Mouse (Mus musculus) CH12.LX (cell line): ENCODE data around the gene Samsn1. TPM values are rescaled to one million over a fixed set of nuclear protein-coding genes. Genes with fewer than 3 reads are reported as not detected.

Experiments
- DNase-seq: peaks from one replicate; pipeline ENCODE4 v3.0.0-alpha.2; 2013; ENCODE audit errors: extremely low read depth
- H3K27ac ChIP-seq: 2 replicates; pipeline ENCODE4 v1.5.1; 2012; ENCODE audit warnings: low read depth, mild to moderate bottlenecking, control low read depth, moderate library complexity; ENCODE audit not compliant: insufficient read depth
- H3K27me3 ChIP-seq: replicated peaks from 2 replicates; pipeline ENCODE3; 2012; ENCODE audit warnings: inconsistent platforms
- H3K36me3 ChIP-seq, 2 experiments: replicated peaks in 1 of 2; 2 replicates each; pipeline versions ENCODE3 to v1.6.1; 2012; ENCODE audit warnings: inconsistent platforms in 1 of 2, low read length in 1 of 2, mild to moderate bottlenecking in 1 of 2, mixed read lengths in 1 of 2, moderate library complexity in 1 of 2; ENCODE audit not compliant: control insufficient read depth in 1 of 2, insufficient read depth in 1 of 2
- H3K4me1 ChIP-seq, 2 experiments: 2 replicates each; pipeline ENCODE4 v1.6.1; 2012; ENCODE audit warnings: inconsistent platforms in 1 of 2, moderate library complexity in 1 of 2; ENCODE audit not compliant: insufficient read depth in 2 of 2, control insufficient read depth in 1 of 2
- H3K4me2 ChIP-seq: 2 replicates; pipeline ENCODE4 v1.6.1; 2012; ENCODE audit warnings: low read depth, mild to moderate bottlenecking, control low read depth; ENCODE audit not compliant: poor library complexity, insufficient read depth, severe bottlenecking
- H3K4me3 ChIP-seq, 3 experiments: fragments of 150-350 bp in 1 of 3; sonication (generic) in 1 of 3; replicated peaks in 1 of 3; 2 replicates each; pipeline versions ENCODE3 to v1.5.1; 2011 to 2012; ENCODE audit warnings: low read depth in 2 of 3, low read length in 2 of 3, mild to moderate bottlenecking in 2 of 3, moderate library complexity in 2 of 3, control low read depth in 1 of 3, improper control_type of control experiment in 1 of 3, inconsistent platforms in 1 of 3, mixed read lengths in 1 of 3; ENCODE audit not compliant: poor library complexity in 1 of 3
- H3K79me2 ChIP-seq: replicated peaks from 2 replicates; pipeline ENCODE4 v1.6.1; 2012; ENCODE audit warnings: mild to moderate bottlenecking, moderate library complexity; ENCODE audit not compliant: control insufficient read depth, poor library complexity, insufficient read depth, severe bottlenecking; ENCODE audit errors: extremely low read depth
- H3K9ac ChIP-seq: 2 replicates; pipeline ENCODE4 v1.6.1; 2012; ENCODE audit warnings: low read depth, mild to moderate bottlenecking, control low read depth, moderate library complexity; ENCODE audit not compliant: insufficient read depth
- H3K9me3 ChIP-seq: replicated peaks from 2 replicates; pipeline ENCODE3; 2012; ENCODE audit warnings: low read length, inconsistent platforms, mixed read lengths
- BHLHE40 ChIP-seq: IDR thresholded peaks from 2 replicates; pipeline ENCODE4 v1.6.1; 2011; ENCODE audit warnings: mild to moderate bottlenecking, low read depth, low read length, improper control_type of control experiment
- CHD1 ChIP-seq: IDR thresholded peaks from 2 replicates; pipeline ENCODE4 v1.6.1; 2012; ENCODE audit warnings: low read depth, low read length, improper control_type of control experiment, inconsistent platforms
- CTCF ChIP-seq, 2 experiments: IDR thresholded peaks in 1 of 2; conservative IDR thresholded peaks in 1 of 2; 2 replicates each; pipeline ENCODE4 v1.5.1; 2011 to 2012; ENCODE audit warnings: low read depth in 2 of 2, low read length in 2 of 2, improper control_type of control experiment in 1 of 2, inconsistent platforms in 1 of 2, mild to moderate bottlenecking in 1 of 2, moderate library complexity in 1 of 2
- E2F4 ChIP-seq: IDR thresholded peaks from 2 replicates; pipeline ENCODE4 v1.6.1; 2011; ENCODE audit warnings: low read depth, low read length, improper control_type of control experiment; ENCODE audit not compliant: insufficient replicate concordance
- JUND ChIP-seq: conservative IDR thresholded peaks from 2 replicates; pipeline ENCODE4 v1.6.1; 2011; ENCODE audit warnings: low read depth, low read length, improper control_type of control experiment
- KAT2A ChIP-seq: IDR thresholded peaks from 2 replicates; pipeline ENCODE4 v1.6.1; 2012; ENCODE audit warnings: low read length, improper control_type of control experiment, inconsistent platforms; ENCODE audit not compliant: insufficient replicate concordance
- MAFK ChIP-seq: IDR thresholded peaks from 2 replicates; pipeline ENCODE4 v1.6.1; 2011; ENCODE audit warnings: low read length, improper control_type of control experiment; ENCODE audit not compliant: insufficient replicate concordance
- MAX ChIP-seq: IDR thresholded peaks from 2 replicates; pipeline ENCODE4 v1.6.1; 2011; ENCODE audit warnings: low read length, improper control_type of control experiment
- MAZ ChIP-seq: IDR thresholded peaks from 2 replicates; pipeline ENCODE4 v1.6.1; 2012; ENCODE audit warnings: low read depth, mild to moderate bottlenecking, inconsistent platforms, low read length, improper control_type of control experiment, moderate library complexity
- MEF2A ChIP-seq: IDR thresholded peaks from 2 replicates; pipeline ENCODE4 v1.6.1; 2014; ENCODE audit warnings: low read depth, mild to moderate bottlenecking, inconsistent platforms, low read length, improper control_type of control experiment, borderline replicate concordance
- MXI1 ChIP-seq: IDR thresholded peaks from 2 replicates; pipeline ENCODE4 v1.6.1; 2011; ENCODE audit warnings: mild to moderate bottlenecking, low read depth, low read length, improper control_type of control experiment
- MYC ChIP-seq: IDR thresholded peaks from 2 replicates; pipeline ENCODE4 v1.6.1; 2011; ENCODE audit warnings: low read depth, mild to moderate bottlenecking, improper control_type of control experiment, low read length
- POLR2A ChIP-seq: IDR thresholded peaks from 2 replicates; pipeline ENCODE4 v1.6.1; 2011; ENCODE audit warnings: low read depth, mild to moderate bottlenecking, improper control_type of control experiment, low read length
- POLR2AphosphoS2 ChIP-seq: IDR thresholded peaks from 2 replicates; pipeline ENCODE4 v1.6.1; 2011; ENCODE audit warnings: low read depth, low read length, improper control_type of control experiment
- RAD21 ChIP-seq: IDR thresholded peaks from 2 replicates; pipeline ENCODE4 v1.6.1; 2011; ENCODE audit warnings: low read depth, mild to moderate bottlenecking, low read length, improper control_type of control experiment, moderate library complexity
- SIN3A ChIP-seq: IDR thresholded peaks from 2 replicates; pipeline ENCODE4 v1.6.1; 2012; ENCODE audit warnings: low read length, improper control_type of control experiment, inconsistent platforms
- SMC3 ChIP-seq: IDR thresholded peaks from 2 replicates; pipeline ENCODE4 v1.6.1; 2011; ENCODE audit warnings: low read depth, low read length, improper control_type of control experiment
- TCF12 ChIP-seq: IDR thresholded peaks from 2 replicates; pipeline ENCODE4 v1.6.1; 2014; ENCODE audit warnings: low read depth, mild to moderate bottlenecking, inconsistent platforms, low read length, improper control_type of control experiment
- UBTF ChIP-seq: IDR thresholded peaks from 2 replicates; pipeline ENCODE4 v1.6.1; 2012; ENCODE audit warnings: low read depth, mild to moderate bottlenecking, inconsistent platforms, low read length, improper control_type of control experiment, moderate library complexity
- USF2 ChIP-seq: conservative IDR thresholded peaks from 2 replicates; pipeline ENCODE4 v1.6.1; 2011; ENCODE audit warnings: low read depth, low read length, improper control_type of control experiment
- ZKSCAN1 ChIP-seq: IDR thresholded peaks from 2 replicates; pipeline ENCODE4 v1.6.1; 2012; ENCODE audit warnings: low read depth, inconsistent platforms, low read length, improper control_type of control experiment, borderline replicate concordance
- ZNF384 ChIP-seq: IDR thresholded peaks from 2 replicates; pipeline ENCODE4 v1.6.1; 2012; ENCODE audit warnings: low read depth, low read length, improper control_type of control experiment, inconsistent platforms
- dilution Hi-C: fragments of 300-500 bp; cut with MboI; formaldehyde crosslinking; loops from 2 replicates; pipeline ENCODE4 v1.14.3; 2020; ENCODE audit warnings: low sequenced_read_pairs; ENCODE audit not compliant: extremely low pct_unique_long_range_greater_than_20kb, extremely low pct_ligation_motif_present
- in situ Hi-C: fragments of 300-500 bp; cut with MboI; formaldehyde crosslinking; loops from 3 replicates; pipeline ENCODE4 v1.14.3; 2019; ENCODE audit warnings: low sequenced_read_pairs, low pct_ligation_motif_present, low pct_unique_long_range_greater_than_20kb, mixed read lengths
- polyA plus RNA-seq: library from polyadenylated mRNA; unstranded; fragments of >175 nt; gene quantifications from 2 replicates; pipeline ENCODE4 v1.2.1, GENCODE M21; 2012; ENCODE audit warnings: low read depth; ENCODE audit not compliant: insufficient read length
- total RNA-seq, 2 experiments: library from RNA; depleted of rRNA; stranded (reverse); fragments of 300-350 nt in 1 of 2; fragments of >200 nt in 1 of 2; gene quantifications; 2 replicates each; pipeline ENCODE4 v1.2.3; 2012 to 2014

Gene Samsn1
- total and polyA plus RNA-seq, 3 experiments = 27.7 to 76.9 (median 29.6) TPM

DNA sequence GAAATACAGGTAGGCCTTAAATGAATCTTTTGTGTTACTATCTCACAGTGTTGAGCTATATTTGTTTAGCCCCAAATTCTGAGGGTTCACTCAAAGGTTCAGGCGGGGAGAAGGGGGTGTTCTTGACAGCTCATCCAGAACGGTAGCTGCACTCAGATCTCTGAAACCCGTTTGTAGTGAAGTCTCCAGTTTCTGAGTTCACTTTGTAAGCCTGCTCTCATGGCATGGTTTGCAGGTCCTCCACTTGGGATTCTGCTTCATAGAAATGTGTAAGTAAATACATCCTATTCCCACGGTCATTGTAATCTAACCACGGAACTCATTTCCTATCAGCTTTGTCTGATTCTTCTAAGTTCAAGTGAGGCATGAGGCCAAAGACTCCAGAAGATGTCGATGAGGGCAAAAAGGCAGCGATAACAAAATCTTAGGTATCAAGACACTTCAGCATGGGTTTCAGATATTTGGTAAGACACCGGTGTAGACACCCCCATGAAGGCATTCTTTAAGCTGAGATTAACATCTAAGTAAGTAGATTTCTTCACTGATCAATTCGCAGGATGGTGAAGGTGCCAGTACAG is 18.2 kb downstream of the Samsn1 start:
- TF ChIP-seq MAFK = no peak
- TF ChIP-seq MXI1 = no peak
- TF ChIP-seq ZNF384 = no peak
- TF ChIP-seq, all 38 proteins: peak for 0
- dilution Hi-C loops = no loop called here
- Histone ChIP-seq H3K27me3 (no peaks in the 10 kb centered on the region), H3K4me2 (no peak overlapping the region), H3K4me3 (no peak overlapping the region), H3K27ac (no peak overlapping the region), H3K36me3 (no peaks in the 10 kb centered on the region), H3K79me2 (no peaks in the 10 kb centered on the region), H3K4me1 (no peaks in the 10 kb centered on the region), H3K9me3 (no peaks in the 10 kb centered on the region), H3K9ac (no peak overlapping the region)
- in situ Hi-C loops = no loop called here
- no peak for DNase-seq

DNA sequence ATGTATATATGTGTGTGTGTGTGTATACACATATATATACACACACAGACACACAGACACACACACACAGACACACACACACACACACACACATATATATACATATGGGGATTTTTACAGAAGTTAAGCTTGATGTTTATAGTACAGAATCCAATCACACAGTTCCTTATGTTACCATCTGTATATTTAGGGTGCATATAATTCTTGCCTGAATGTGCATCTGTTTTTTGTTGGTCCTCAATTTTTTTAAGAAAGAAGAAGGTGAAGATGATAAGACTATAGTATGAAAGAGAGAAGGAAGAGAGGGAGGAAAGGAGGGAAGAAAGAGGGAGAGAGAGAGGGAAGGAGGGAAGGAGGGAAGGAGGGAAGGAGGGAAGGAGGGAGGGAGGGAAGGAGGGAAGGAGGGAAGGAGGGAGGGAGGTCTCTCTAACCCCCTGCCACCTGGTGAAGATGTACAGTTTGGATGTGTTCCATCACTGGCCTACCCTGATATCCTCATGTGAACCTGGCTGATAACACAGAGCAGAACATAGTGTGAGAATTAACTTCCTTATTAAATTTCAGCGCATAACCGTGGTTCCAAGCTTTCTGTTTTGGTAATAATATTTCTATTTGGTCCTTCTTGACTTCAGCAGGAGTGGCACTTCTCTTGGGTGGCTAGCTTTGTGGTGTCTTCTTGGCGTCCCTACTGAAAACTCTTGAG is 19.1 kb downstream of the Samsn1 start:
- H3K4me2 ChIP-seq = no peak overlapping the region
- H3K4me3 ChIP-seq = no peak overlapping the region
- H3K27ac ChIP-seq = no peak overlapping the region
- H3K4me1 ChIP-seq = no peaks in the 10 kb centered on the region
- H3K9me3 ChIP-seq = no peaks in the 10 kb centered on the region
- TF ChIP-seq KAT2A (no peak), SIN3A (no peak), POLR2A (no peak), POLR2AphosphoS2 (no peak), UBTF (no peak), MXI1 (no peak), CTCF (conservative IDR thresholded peaks at IDR 0.05 in 1 of 2, IDR thresholded peaks at IDR 0.05 in 1 of 2; ENCODE audit: low read depth in 2 of 2, low read length in 2 of 2) (no peak), RAD21 (no peak)
- DNase-seq = no peak
- dilution Hi-C loops (no loop called here), in situ Hi-C loops (no loop called here)
- no peaks in the 10 kb centered on the region for H3K79me2 ChIP-seq
- no peak overlapping the region for H3K9ac ChIP-seq
- H3K36me3 ChIP-seq = no peaks in the 10 kb centered on the region
- H3K27me3 ChIP-seq = no peaks in the 10 kb centered on the region

DNA sequence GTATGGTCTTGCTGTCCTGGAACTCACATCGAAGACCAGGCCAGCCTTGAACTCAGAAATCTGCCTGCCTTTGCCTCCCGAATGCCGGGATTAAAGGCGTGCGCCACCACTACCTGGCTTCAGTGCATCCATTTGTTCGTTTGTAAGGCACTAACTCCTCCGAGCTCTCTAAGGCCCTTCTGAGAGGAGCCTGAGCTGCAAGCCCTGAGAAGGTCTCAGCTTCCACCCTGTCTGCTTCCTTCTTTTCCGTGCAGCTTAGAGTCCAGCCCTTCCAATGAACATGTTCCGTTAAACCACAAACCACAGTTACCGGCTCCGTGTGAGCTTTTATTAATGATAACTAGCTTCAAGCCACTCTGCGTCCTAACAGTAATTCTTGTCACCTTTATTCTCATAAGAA is 19.8 kb downstream of the Samsn1 start:
- no peak overlapping the region for H3K4me3 ChIP-seq
- no peak overlapping the region for H3K27ac ChIP-seq

More for the DNA sequence above, 19.8 kb downstream of the Samsn1 start:
- no peak overlapping the region for H3K9ac ChIP-seq
- no peak overlapping the region for H3K4me2 ChIP-seq
- dilution Hi-C loops (no loop called here), in situ Hi-C loops (no loop called here)
- no peak for DNase-seq
- H3K4me1 ChIP-seq = no peaks in the 10 kb centered on the region
- no peaks in the 10 kb centered on the region for H3K27me3 ChIP-seq
- H3K79me2 ChIP-seq = no peaks in the 10 kb centered on the region
- TF ChIP-seq MYC (no peak), JUND (no peak), MEF2A (no peak), CHD1 (no peak), E2F4 (no peak), POLR2A (no peak), TCF12 (no peak), MAX (no peak), UBTF (no peak), MAZ (no peak), CTCF (conservative IDR thresholded peaks at IDR 0.05 in 1 of 2, IDR thresholded peaks at IDR 0.05 in 1 of 2; ENCODE audit: low read depth in 2 of 2, low read length in 2 of 2) (no peak), USF2 (no peak), ZNF384 (no peak), ZKSCAN1 (no peak), SMC3 (no peak), BHLHE40 (no peak)
- no peaks in the 10 kb centered on the region for H3K9me3 ChIP-seq
- H3K36me3 ChIP-seq = no peaks in the 10 kb centered on the region
